Mouse (Mus musculus): ENCODE measurements at regions not wholly inside any gene's neighbourhood (a gene's known extent, or its start where the extent isn't known, plus 50 kb on each side); places are given as distances from the start of the nearest gene placed in this dataset.

DNA sequence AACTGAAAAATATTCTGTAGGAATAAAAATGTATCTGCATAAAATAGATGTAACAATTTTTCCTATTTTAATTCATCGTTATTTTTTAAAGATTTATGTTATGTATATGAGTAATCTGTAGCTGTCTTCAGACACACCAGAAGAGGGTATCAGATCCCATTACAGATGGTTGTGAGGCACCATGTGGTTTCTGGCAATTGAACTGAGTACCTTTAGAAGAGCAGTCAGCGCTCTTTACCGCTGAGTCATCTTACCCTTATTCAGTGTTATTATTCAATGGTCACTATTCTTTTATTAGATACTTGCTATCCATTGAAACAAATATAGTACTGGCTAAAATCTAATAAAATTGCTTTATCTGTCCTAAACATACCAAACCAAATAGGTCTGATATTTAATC lies 820.7 kb upstream of the Nrxn1 start:
- no peak for DNase-seq (ENCODE audit: extremely low spot score in 1 of 2, low spot score in 1 of 2)

DNA sequence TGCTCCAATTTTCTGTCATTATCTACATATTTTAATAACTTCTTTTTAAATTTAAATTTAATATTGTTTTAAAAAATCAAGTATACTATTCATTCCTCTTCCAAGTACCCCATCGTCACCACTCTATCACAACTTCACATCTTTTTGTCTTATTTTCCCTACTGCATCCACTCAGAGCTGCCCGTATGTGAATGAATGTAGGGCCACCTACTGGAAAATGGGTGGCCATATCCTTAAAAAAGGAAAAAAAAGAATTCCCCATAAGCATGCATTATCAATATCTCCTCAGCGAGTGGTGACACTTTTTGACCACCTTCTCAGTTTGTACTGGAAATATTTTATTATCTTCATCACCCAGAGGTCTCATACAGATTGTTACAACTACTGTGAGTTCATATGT lies 810.2 kb upstream of the Nrxn1 start:
- peak in 1 of 2 experiments; percentile 15 for DNase-seq (ENCODE audit: extremely low spot score in 1 of 2, low spot score in 1 of 2)

DNA sequence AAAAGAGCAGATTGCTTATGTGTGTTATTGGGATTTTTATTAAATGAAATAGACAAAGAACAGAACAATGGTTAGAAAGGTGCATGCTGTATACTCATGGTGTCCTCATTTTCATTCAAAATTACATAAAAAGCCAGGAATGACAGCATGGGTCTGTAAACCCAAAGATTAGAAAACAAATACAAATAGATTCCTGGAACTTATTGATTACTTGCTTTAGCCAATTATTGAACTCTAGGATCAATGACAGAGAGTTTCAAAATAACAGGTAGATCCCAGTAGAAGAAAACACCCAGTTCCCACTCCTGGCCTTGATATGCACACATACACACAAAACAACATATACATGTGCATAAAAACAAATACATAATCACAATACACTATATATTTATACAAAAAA lies 782.4 kb upstream of the Nrxn1 start:
- DNase-seq (ENCODE audit: extremely low spot score in 1 of 2, low spot score in 1 of 2), result no peak

DNA sequence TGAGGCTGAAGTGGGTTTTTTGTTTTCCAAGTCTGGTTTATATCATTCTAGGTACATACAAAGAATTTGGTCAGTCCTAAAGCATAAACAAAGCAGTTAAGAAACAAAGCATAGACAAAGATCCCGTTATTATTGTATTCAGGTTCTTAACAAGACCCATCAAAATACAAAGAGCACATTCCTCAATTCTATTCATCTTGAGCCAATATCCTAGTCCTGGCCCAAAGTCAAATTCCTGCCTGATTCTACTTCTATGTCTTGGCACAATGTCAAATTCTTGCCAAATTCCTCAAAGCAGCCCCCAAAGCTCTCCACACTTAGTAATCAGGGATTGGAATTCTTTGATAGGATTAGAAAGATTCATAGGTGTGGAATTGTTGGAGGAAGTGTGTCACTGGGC lies 769.3 kb upstream of the Nrxn1 start:
- no peak for DNase-seq (ENCODE audit: extremely low spot score in 1 of 2, low spot score in 1 of 2)
